Mouse (Mus musculus): ENCODE data around the gene Vps37b. TPM values are rescaled to one million over a fixed set of nuclear protein-coding genes. Genes with fewer than 3 reads are reported as not detected.

Vps37b gene
- polyA plus RNA-seq, 1 experiment = 46.6 TPM

DNA sequence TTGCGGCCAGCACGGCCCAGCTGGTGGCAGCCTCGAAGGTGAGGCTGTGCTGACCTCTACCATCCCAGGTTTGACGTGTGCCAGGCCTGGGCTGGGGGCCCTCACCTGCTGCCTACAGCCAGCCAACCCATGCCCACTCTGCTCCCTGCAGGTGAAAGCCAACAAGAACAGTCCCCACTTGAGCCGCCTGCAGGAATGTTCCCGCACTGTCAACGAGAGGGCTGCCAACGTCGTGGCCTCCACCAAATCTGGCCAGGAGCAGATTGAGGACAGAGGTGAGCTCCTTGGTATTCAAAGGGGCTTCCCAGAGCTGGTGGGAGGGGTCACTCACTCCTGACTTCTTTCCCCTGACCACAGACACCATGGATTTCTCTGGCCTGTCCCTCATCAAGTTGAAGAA is 30.8 kb downstream of the Vps37b start:
- no peaks in the 10 kb centered on the region; the same call in none of the 2 replicates for H3K36me3 ChIP-seq (ENCODE audit: control insufficient read depth, insufficient read depth, low read length)
- H3K27me3 ChIP-seq (ENCODE audit: control insufficient read depth, insufficient read depth, low read length) = no peaks in the 10 kb centered on the region
- no peak overlapping the region for H3K4me3 ChIP-seq (ENCODE audit: control insufficient read depth, low read depth, low read length)
- H3K4me1 ChIP-seq (ENCODE audit: control insufficient read depth, insufficient read depth, low read length) = no peaks in the 10 kb centered on the region
- TF ChIP-seq POLR2A (IDR thresholded peaks at IDR 0.05; ENCODE audit: control insufficient read depth, low read depth, low read length) (no peak), CTCF (IDR thresholded peaks at IDR 0.05; ENCODE audit: control insufficient read depth, insufficient read depth, insufficient replicate concordance, low read depth, low read length) (no peak)
- no peak overlapping the region for H3K27ac ChIP-seq (ENCODE audit: control insufficient read depth, insufficient read depth, low read depth, low read length)

DNA sequence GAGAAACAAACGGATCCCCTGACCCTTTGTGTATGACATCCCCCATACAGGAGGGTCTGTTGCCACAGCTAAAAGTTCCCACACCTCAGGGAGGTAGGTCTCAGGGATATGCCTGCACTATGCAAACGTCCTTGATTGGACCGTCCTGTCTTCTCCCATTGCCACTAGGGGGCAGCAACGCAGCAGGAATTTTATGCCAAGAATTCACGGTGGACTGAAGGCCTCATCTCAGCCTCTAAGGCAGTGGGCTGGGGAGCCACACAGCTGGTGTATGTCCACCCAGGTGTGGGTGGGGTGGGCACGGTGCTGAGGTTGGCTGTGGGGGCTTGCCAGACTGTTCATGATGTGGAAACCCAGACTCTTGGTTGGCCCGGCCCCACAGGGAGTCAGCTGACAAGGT is 31.2 kb downstream of the Vps37b start:
- Histone ChIP-seq H3K36me3 (ENCODE audit: control insufficient read depth, insufficient read depth, low read length) (no peaks in the 10 kb centered on the region; the same call in none of the 2 replicates), H3K27ac (ENCODE audit: control insufficient read depth, insufficient read depth, low read depth, low read length) (no peak overlapping the region), H3K27me3 (ENCODE audit: control insufficient read depth, insufficient read depth, low read length) (no peaks in the 10 kb centered on the region), H3K4me1 (ENCODE audit: control insufficient read depth, insufficient read depth, low read length) (no peaks in the 10 kb centered on the region), H3K4me3 (ENCODE audit: control insufficient read depth, low read depth, low read length) (no peak overlapping the region)
- peak; percentile 89 for TF ChIP-seq CTCF (IDR thresholded peaks at IDR 0.05; ENCODE audit: control insufficient read depth, insufficient read depth, insufficient replicate concordance, low read depth, low read length)
- TF ChIP-seq POLR2A (IDR thresholded peaks at IDR 0.05; ENCODE audit: control insufficient read depth, low read depth, low read length) = no peak

- Histone ChIP-seq H3K27ac (ENCODE audit: control insufficient read depth, insufficient read depth, low read depth, low read length) (no peak overlapping the region), H3K27me3 (ENCODE audit: control insufficient read depth, insufficient read depth, low read length) (no peaks in the 10 kb centered on the region), H3K4me1 (ENCODE audit: control insufficient read depth, insufficient read depth, low read length) (no peaks in the 10 kb centered on the region), H3K4me3 (ENCODE audit: control insufficient read depth, low read depth, low read length) (no peak overlapping the region), H3K36me3 (ENCODE audit: control insufficient read depth, insufficient read depth, low read length) (no peaks in the 10 kb centered on the region; the same call in none of the 2 replicates)
- TF ChIP-seq CTCF (IDR thresholded peaks at IDR 0.05; ENCODE audit: control insufficient read depth, insufficient read depth, insufficient replicate concordance, low read depth, low read length) (no peak), POLR2A (IDR thresholded peaks at IDR 0.05; ENCODE audit: control insufficient read depth, low read depth, low read length) (no peak)
These were observed 33.7 kb downstream of the Vps37b start for GRCm38 (mm10) chr5:123998370-123998769.

- Histone ChIP-seq H3K36me3 (ENCODE audit: control insufficient read depth, insufficient read depth, low read length) (no peaks in the 10 kb centered on the region; the same call in none of the 2 replicates), H3K27ac (ENCODE audit: control insufficient read depth, insufficient read depth, low read depth, low read length) (no peak overlapping the region), H3K27me3 (ENCODE audit: control insufficient read depth, insufficient read depth, low read length) (no peaks in the 10 kb centered on the region), H3K4me3 (ENCODE audit: control insufficient read depth, low read depth, low read length) (no peak overlapping the region), H3K4me1 (ENCODE audit: control insufficient read depth, insufficient read depth, low read length) (no peaks in the 10 kb centered on the region)
- TF ChIP-seq POLR2A (IDR thresholded peaks at IDR 0.05; ENCODE audit: control insufficient read depth, low read depth, low read length) (no peak), CTCF (IDR thresholded peaks at IDR 0.05; ENCODE audit: control insufficient read depth, insufficient read depth, insufficient replicate concordance, low read depth, low read length) (no peak)
These were observed 34.3 kb downstream of the Vps37b start for GRCm38 (mm10) chr5:123997811-123998210.

GRCm38 (mm10) chr5:123997211-123997751 is 34.8 kb downstream of the Vps37b start:
- H3K4me1 ChIP-seq (ENCODE audit: control insufficient read depth, insufficient read depth, low read length) = peaks cover 4% of the 10 kb centered on the region; the same call in 1 of the 2 replicates
- TF ChIP-seq CTCF (IDR thresholded peaks at IDR 0.05; ENCODE audit: control insufficient read depth, insufficient read depth, insufficient replicate concordance, low read depth, low read length) (no peak), POLR2A (IDR thresholded peaks at IDR 0.05; ENCODE audit: control insufficient read depth, low read depth, low read length) (no peak)
- H3K27me3 ChIP-seq (ENCODE audit: control insufficient read depth, insufficient read depth, low read length) = no peaks in the 10 kb centered on the region
- no peak overlapping the region for H3K27ac ChIP-seq (ENCODE audit: control insufficient read depth, insufficient read depth, low read depth, low read length)
- no peak overlapping the region for H3K4me3 ChIP-seq (ENCODE audit: control insufficient read depth, low read depth, low read length)
- H3K36me3 ChIP-seq (ENCODE audit: control insufficient read depth, insufficient read depth, low read length) = no peaks in the 10 kb centered on the region; the same call in none of the 2 replicates

DNA sequence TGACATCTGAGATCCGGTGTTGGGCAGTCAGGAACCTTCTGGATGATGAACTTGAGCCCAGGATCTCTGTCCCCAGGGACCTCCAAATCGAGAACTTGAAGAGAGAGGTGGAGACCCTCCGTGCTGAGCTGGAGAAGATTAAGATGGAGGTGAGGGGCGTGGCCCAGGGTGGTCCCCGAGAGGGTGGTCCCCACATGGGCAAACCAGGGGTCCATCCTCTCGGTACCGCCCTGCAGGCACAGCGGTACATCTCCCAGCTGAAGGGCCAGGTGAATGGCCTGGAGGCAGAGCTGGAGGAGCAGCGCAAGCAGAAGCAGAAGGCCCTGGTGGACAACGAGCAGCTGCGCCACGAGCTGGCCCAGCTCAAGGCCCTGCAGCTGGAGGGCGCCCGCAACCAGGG is 35.4 kb downstream of the Vps37b start:
- Histone ChIP-seq H3K4me1 (ENCODE audit: control insufficient read depth, insufficient read depth, low read length) (peaks cover 6% of the 10 kb centered on the region; the same call in 1 of the 2 replicates), H3K4me3 (ENCODE audit: control insufficient read depth, low read depth, low read length) (no peak overlapping the region), H3K27me3 (ENCODE audit: control insufficient read depth, insufficient read depth, low read length) (no peaks in the 10 kb centered on the region), H3K27ac (ENCODE audit: control insufficient read depth, insufficient read depth, low read depth, low read length) (no peak overlapping the region), H3K36me3 (ENCODE audit: control insufficient read depth, insufficient read depth, low read length) (no peaks in the 10 kb centered on the region; the same call in none of the 2 replicates)
- TF ChIP-seq CTCF (IDR thresholded peaks at IDR 0.05; ENCODE audit: control insufficient read depth, insufficient read depth, insufficient replicate concordance, low read depth, low read length) (no peak), POLR2A (IDR thresholded peaks at IDR 0.05; ENCODE audit: control insufficient read depth, low read depth, low read length) (no peak)

- TF ChIP-seq CTCF (IDR thresholded peaks at IDR 0.05; ENCODE audit: control insufficient read depth, insufficient read depth, insufficient replicate concordance, low read depth, low read length) = no peak
- TF ChIP-seq POLR2A (IDR thresholded peaks at IDR 0.05; ENCODE audit: control insufficient read depth, low read depth, low read length) = no peak
- peaks cover 6% of the 10 kb centered on the region; the same call in 1 of the 2 replicates for H3K4me1 ChIP-seq (ENCODE audit: control insufficient read depth, insufficient read depth, low read length)
- H3K4me3 ChIP-seq (ENCODE audit: control insufficient read depth, low read depth, low read length) = no peak overlapping the region
- H3K36me3 ChIP-seq (ENCODE audit: control insufficient read depth, insufficient read depth, low read length) = no peaks in the 10 kb centered on the region; the same call in none of the 2 replicates
- H3K27me3 ChIP-seq (ENCODE audit: control insufficient read depth, insufficient read depth, low read length) = no peaks in the 10 kb centered on the region
- H3K27ac ChIP-seq (ENCODE audit: control insufficient read depth, insufficient read depth, low read depth, low read length) = no peak overlapping the region
These were observed 35.9 kb downstream of the Vps37b start for GRCm38 (mm10) chr5:123996194-123996593.
